19 mouse cellular contexts compared by ENCODE assay signal in genomic region chr11:35974632-35975450, GRCm38 (mm10). TPM values are rescaled to one million over a fixed set of nuclear protein-coding genes. Genes with fewer than 3 reads are reported as not detected.
DNase-seq lines count a peak whose midpoint lies in the region; ATAC-seq and TF ChIP-seq lines count a peak whose summit lies in the region.
"Had no signal": no experiment of that assay in that cellular context is flagged by ENCODE, and none has a peak within 500 bp of the region (broad histone marks: within the 10 kb centered on the region; RNA-seq: fewer than 3 reads in every experiment).

No protein-coding gene starts in this region.

- H3K9me3 ChIP-seq in liver, embryonic 15.5 days (replicated peaks), result no peaks in the 10 kb centered on the region
- H3K9me3 ChIP-seq in kidney, embryonic 16.5 days (ENCODE audit: low read length), result no peaks in the 10 kb centered on the region
- H3K9me3 ChIP-seq in forebrain, embryonic 16.5 days (ENCODE audit: control insufficient read depth, low read length), result no peaks in the 10 kb centered on the region
- H3K9me3 ChIP-seq: embryonic facial prominence, embryonic 10.5 days; heart, embryonic 10.5 days; midbrain, embryonic 12.5 days had no signal

- no peak for DNase-seq in liver
- DNase-seq in adrenal gland, postnatal 10 days, result peak; percentile 74
- DNase-seq: cerebellum, adult 11 months; cerebellum, postnatal 25 days; forebrain, postnatal 0 days; gastrocnemius, postnatal 14 days; heart, postnatal 14 days; right cerebral cortex, adult 18-20 months; thymus, postnatal 36 days had no signal

- TF ChIP-seq POLR2A in small intestine, adult 2 months (IDR thresholded peaks at IDR 0.05; ENCODE audit: low read depth, low read length), result no peak

- no peak overlapping the region for H3K9ac ChIP-seq in liver, embryonic 15.5 days
- H3K9ac ChIP-seq in kidney, embryonic 16.5 days (replicated peaks; ENCODE audit: low read length), result no peak overlapping the region
- H3K9ac ChIP-seq in forebrain, embryonic 16.5 days (replicated peaks; ENCODE audit: low read depth, low read length), result no peak overlapping the region
- H3K9ac ChIP-seq: forebrain, postnatal 0 days; hindbrain, embryonic 14.5 days; midbrain, embryonic 12.5 days had no signal

- no peak for TF ChIP-seq CTCF in small intestine, adult 2 months (IDR thresholded peaks at IDR 0.05; ENCODE audit: extremely low read depth, insufficient read length, insufficient replicate concordance, low read depth, low read length)

- no peaks in the 10 kb centered on the region for H3K36me3 ChIP-seq in liver, embryonic 15.5 days (replicated peaks)
- H3K36me3 ChIP-seq in kidney, embryonic 16.5 days (ENCODE audit: insufficient read depth, low read length), result no peaks in the 10 kb centered on the region
- H3K36me3 ChIP-seq in small intestine, adult 2 months (ENCODE audit: control insufficient read depth, insufficient read depth, low read length), result no peaks in the 10 kb centered on the region
- H3K36me3 ChIP-seq in forebrain, embryonic 16.5 days (ENCODE audit: control insufficient read depth, insufficient read depth), result no peaks in the 10 kb centered on the region
- H3K36me3 ChIP-seq: embryonic facial prominence, embryonic 10.5 days; heart, embryonic 10.5 days; midbrain, embryonic 12.5 days had no signal

- H3K27ac ChIP-seq in liver, embryonic 15.5 days (replicated peaks), result 0 out of 2 replicates have a peak overlapping the region, but pooled peaks have one; percentile 33
- H3K27ac ChIP-seq in kidney, embryonic 16.5 days (ENCODE audit: low read length), result peak overlapping the region; percentile 33; the same call in 1 of the 2 replicates
- peak overlapping the region; percentile 17; the same call in 1 of the 2 replicates for H3K27ac ChIP-seq in small intestine, adult 2 months (ENCODE audit: insufficient read depth, low read depth, low read length)
- no peak overlapping the region for H3K27ac ChIP-seq in forebrain, embryonic 16.5 days (ENCODE audit: low read length)
- H3K27ac ChIP-seq: embryonic facial prominence, embryonic 10.5 days; heart, embryonic 10.5 days; midbrain, embryonic 12.5 days had no signal

- no peak overlapping the region for H3K4me2 ChIP-seq in liver, embryonic 15.5 days
- no peak overlapping the region for H3K4me2 ChIP-seq in kidney, embryonic 16.5 days (replicated peaks; ENCODE audit: low read depth, low read length)
- no peak overlapping the region for H3K4me2 ChIP-seq in forebrain, embryonic 16.5 days (ENCODE audit: low read length)
- H3K4me2 ChIP-seq: hindbrain, embryonic 14.5 days; midbrain, embryonic 12.5 days had no signal

- WGBS in liver, embryonic 15.5 days (ENCODE audit: insufficient replicate concordance), result 56% methylated on average over 6 of the region's 6 CpGs
- 76% methylated on average over 6 of the region's 6 CpGs for WGBS in kidney, embryonic 16.5 days
- 65% methylated on average over 6 of the region's 6 CpGs for WGBS in small intestine, adult 2 months
- WGBS in forebrain, embryonic 16.5 days, result 86% methylated on average over 6 of the region's 6 CpGs

- H3K27me3 ChIP-seq in liver, embryonic 15.5 days, result peaks cover 27% of the 10 kb centered on the region
- H3K27me3 ChIP-seq in kidney, embryonic 16.5 days (ENCODE audit: insufficient read depth, low read length), result no peaks in the 10 kb centered on the region
- H3K27me3 ChIP-seq in small intestine, adult 2 months (ENCODE audit: control insufficient read depth, insufficient read depth, low read length), result peaks cover 2% of the 10 kb centered on the region; the same call in 1 of the 2 replicates
- H3K27me3 ChIP-seq in forebrain, embryonic 16.5 days (replicated peaks; ENCODE audit: control insufficient read depth, insufficient read depth, low read length), result no peaks in the 10 kb centered on the region

- H3K4me1 ChIP-seq in liver, embryonic 15.5 days (replicated peaks), result peaks cover 3% of the 10 kb centered on the region; the same call in 1 of the 2 replicates
- H3K4me1 ChIP-seq in kidney, embryonic 16.5 days (ENCODE audit: insufficient read depth, low read length), result peaks cover 43% of the 10 kb centered on the region
- H3K4me1 ChIP-seq in small intestine, adult 2 months (ENCODE audit: control insufficient read depth, insufficient read depth, insufficient read length, low read length), result peaks cover 25% of the 10 kb centered on the region
- H3K4me1 ChIP-seq in forebrain, embryonic 16.5 days (replicated peaks; ENCODE audit: control insufficient read depth, insufficient read depth, low read length), result peaks cover 54% of the 10 kb centered on the region

- 0 out of 2 replicates have a peak, but pooled peaks have one; percentile 14 for ATAC-seq in liver, embryonic 15.5 days (ENCODE audit: insufficient read depth)
- ATAC-seq in kidney, embryonic 16.5 days (ENCODE audit: low FRiP score, low TSS enrichment), result no peak
- ATAC-seq in megakaryocyte progenitor cell, adult 5-6 weeks (replicated peaks; ENCODE audit: poor library complexity), result no peak
- ATAC-seq in forebrain, embryonic 16.5 days, result no peak
- ATAC-seq: forebrain, postnatal 0 days had no signal

- no peak overlapping the region for H3K4me3 ChIP-seq in liver, embryonic 15.5 days (replicated peaks)
- H3K4me3 ChIP-seq in kidney, embryonic 16.5 days (ENCODE audit: low read length), result no peak overlapping the region
- no peak overlapping the region for H3K4me3 ChIP-seq in small intestine, adult 2 months (ENCODE audit: low read depth, low read length)
- H3K4me3 ChIP-seq in forebrain, embryonic 16.5 days (replicated peaks; ENCODE audit: low read length), result no peak overlapping the region
- H3K4me3 ChIP-seq: embryonic facial prominence, embryonic 10.5 days; erythroblast, embryonic 14.5 days; heart, embryonic 10.5 days; midbrain, embryonic 12.5 days had no signal

RNA-seq across cellular contexts. Expression of gene Wwc1, which starts 5.5 kb away (rescaled TPM):
- polyA plus RNA-seq in liver, embryonic 15.5 days (2015; fragmentation: Nextera tagmentation; extraction: Ambion mirVana), result 2.0 and 2.8 TPM in 2 replicates
- 10 to 100 TPM; 34.1 to 35.0 TPM for total RNA-seq in adrenal gland, postnatal 10 days (2021)
- polyA plus RNA-seq in kidney, embryonic 16.5 days (2015; fragmentation: Nextera tagmentation; extraction: Ambion mirVana), result 5.9 and 8.3 TPM in 2 replicates
- polyA plus RNA-seq in small intestine, adult 2 months (2012; rRNA removed), result 18.0 and 55.9 TPM in 2 replicates
- total RNA-seq in megakaryocyte progenitor cell, adult 5-6 weeks (2015), result 0.02 TPM in 1 of 2 replicates, not detected in the other
- 0.03 TPM in 1 of 2 replicates, not detected in the other for total RNA-seq in megakaryocyte progenitor cell, adult 5-6 weeks (2017)
- 10.2 and 14.9 TPM in 2 replicates for polyA plus RNA-seq in forebrain, embryonic 16.5 days (2015; fragmentation: Nextera tagmentation; extraction: Ambion mirVana)
